17 mouse cellular contexts compared by ENCODE assay signal in genomic region chr16:5353881-5354280, GRCm38 (mm10).
DNase-seq lines count a peak whose midpoint lies in the region.
"Had no signal": no experiment of that assay in that cellular context is flagged by ENCODE, and none has a peak within 500 bp of the region (broad histone marks: within the 10 kb centered on the region; RNA-seq: fewer than 3 reads in every experiment).

No protein-coding gene starts in this region.

- DNase-seq in adrenal gland, adult 2 months = peak; percentile 45
- DNase-seq in adrenal gland, postnatal 4 days (ENCODE audit: low spot score in 2 of 2) = no peak
- DNase-seq in adrenal gland, postnatal 10 days = peak; percentile 66
- DNase-seq in adrenal gland, postnatal 36 days = peak; percentile 37 to 48
- DNase-seq in layer of hippocampus, postnatal 14 days (ENCODE audit: low spot score in 2 of 2) = no peak
- DNase-seq in spleen, adult 18-20 months = no peak
- DNase-seq: B cell, adult 2 months; cerebellum, adult 11 months; cerebellum, adult 2 months; cerebellum, adult 9-11 months; cerebellum, postnatal 25 days; forebrain, postnatal 0 days; gastrocnemius, postnatal 25 days; heart, adult 18-20 months; heart, postnatal 10 days; heart, postnatal 36 days; kidney, adult 11 months had no signal

Comparison
In these comparisons a context has a peak if more than half of its experiments do, and no peak if none do; other contexts are left out.
1. DNase-seq: peak in adrenal gland, adult 2 months (single experiment), adrenal gland, postnatal 10 days (single experiment) and adrenal gland, postnatal 36 days (2 of 2); none in adrenal gland, postnatal 4 days (0 of 2), layer of hippocampus, postnatal 14 days (0 of 2) and spleen, adult 18-20 months (0 of 2).